Mouse (Mus musculus): ENCODE measurements around the gene F12. TPM values are rescaled to one million over a fixed set of nuclear protein-coding genes. Genes with fewer than 3 reads are reported as not detected.
A peak's percentile ranks its signal among the peaks of the same experiment; 100 is the strongest.

The F12 gene
- 0.10 and 0.65 TPM in 2 replicates for polyA plus RNA-seq (2015; fragmentation: Nextera tagmentation; extraction: Ambion mirVana)

DNA sequence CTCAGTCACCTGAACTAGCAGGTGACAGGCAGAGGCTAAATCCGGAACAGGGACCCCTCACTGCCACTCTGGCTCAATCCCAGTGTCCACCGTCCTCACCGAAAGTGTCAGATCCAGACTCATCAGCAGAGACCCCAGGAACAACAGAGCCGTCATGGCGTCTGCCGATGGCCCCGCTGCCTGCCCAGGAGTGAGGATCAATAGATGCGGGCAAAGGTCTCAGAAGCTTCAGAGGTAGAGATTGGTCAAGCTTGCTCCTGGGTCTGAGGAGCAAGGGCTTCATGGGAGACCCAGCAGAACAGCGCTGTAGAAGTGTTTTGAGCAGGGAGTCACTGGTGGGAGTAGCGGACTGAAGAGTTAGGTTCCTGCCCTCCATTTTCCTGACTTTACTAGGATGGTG lies at the start of gene F12:
TSS of gene F12 (minus strand) at position 181 of the 400 bp plus-strand sequence.
- Histone ChIP-seq H3K36me3 (no peaks in the 10 kb centered on the region), H3K27ac (no peak within 1 kb of the TSS), H3K4me1 (no peaks in the 10 kb centered on the region), H3K27me3 (peaks cover 7% of the 10 kb centered on the region), H3K9ac (no peak within 1 kb of the TSS), H3K4me2 (no peak within 1 kb of the TSS), H3K4me3 (no peak within 1 kb of the TSS), H3K9me3 (no peaks in the 10 kb centered on the region)
- WGBS, result 89% methylated on average over 10 of the region's 10 CpGs
- ATAC-seq (ENCODE audit: borderline replicate concordance, extremely low read depth, low FRiP score, low TSS enrichment), result no peak

DNA sequence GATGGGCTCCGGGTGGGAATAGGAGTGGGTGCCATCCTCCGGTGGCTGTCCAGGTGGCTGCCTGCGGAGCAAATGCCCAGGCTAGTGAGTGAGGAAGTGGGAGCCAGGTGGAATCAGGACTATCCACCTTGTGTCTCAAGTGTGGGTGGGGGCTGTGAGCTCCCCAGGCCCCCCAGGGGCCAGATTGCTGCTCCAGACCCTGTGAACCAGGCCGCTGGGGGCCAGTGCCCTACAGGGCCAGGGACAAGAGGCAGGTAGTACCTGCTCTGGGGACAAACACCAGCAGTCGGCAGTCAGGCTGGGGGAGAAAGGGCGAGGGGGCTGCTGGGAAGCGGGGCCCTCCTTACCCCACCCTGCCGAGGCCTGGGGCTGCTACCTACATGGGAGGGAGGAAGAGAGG lies 49.7 kb upstream of the F12 start:
- 90% methylated on average over 8 of the region's 8 CpGs for WGBS
- H3K36me3 ChIP-seq, result peaks cover 51% of the 10 kb centered on the region
- H3K9me3 ChIP-seq, result no peaks in the 10 kb centered on the region

DNA sequence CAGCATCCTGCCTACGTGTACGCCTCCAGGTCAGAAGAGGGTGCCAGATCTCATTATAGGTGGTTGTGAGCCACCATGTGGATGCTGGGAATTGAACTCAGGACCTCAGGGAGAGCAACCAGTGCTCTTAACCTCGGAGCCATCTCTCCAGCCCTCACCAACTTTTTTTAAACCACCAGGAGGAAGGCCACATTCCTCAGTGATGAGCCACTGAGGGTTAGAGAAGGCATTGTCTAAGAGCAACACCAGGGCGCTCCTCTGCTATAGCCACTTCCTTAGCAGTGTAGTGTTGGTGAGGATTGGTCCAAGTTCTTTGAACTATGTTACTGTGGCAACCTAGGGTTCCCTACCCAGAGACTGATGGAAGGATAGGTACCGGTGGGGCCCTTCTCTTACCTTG lies 49.2 kb upstream of the F12 start:
- no peaks in the 10 kb centered on the region for H3K9me3 ChIP-seq
- H3K4me2 ChIP-seq, result no peak overlapping the region
- no peaks in the 10 kb centered on the region for H3K27me3 ChIP-seq
- no peak overlapping the region for H3K9ac ChIP-seq
- no peak overlapping the region for H3K27ac ChIP-seq
- H3K4me1 ChIP-seq, result peaks cover 24% of the 10 kb centered on the region
- H3K4me3 ChIP-seq, result no peak overlapping the region
- no peak for ATAC-seq (ENCODE audit: borderline replicate concordance, extremely low read depth, low FRiP score, low TSS enrichment)
- peaks cover 46% of the 10 kb centered on the region for H3K36me3 ChIP-seq
- WGBS, result 89% methylated on average over 5 of the region's 5 CpGs

More for the DNA sequence above, 49.7 kb upstream of the F12 start:
- H3K4me1 ChIP-seq, result peaks cover 19% of the 10 kb centered on the region
- H3K27me3 ChIP-seq, result no peaks in the 10 kb centered on the region
- H3K9ac ChIP-seq, result no peak overlapping the region
- no peak overlapping the region for H3K4me2 ChIP-seq
- ATAC-seq (ENCODE audit: borderline replicate concordance, extremely low read depth, low FRiP score, low TSS enrichment), result no peak
- no peak overlapping the region for H3K4me3 ChIP-seq
- H3K27ac ChIP-seq, result no peak overlapping the region

DNA sequence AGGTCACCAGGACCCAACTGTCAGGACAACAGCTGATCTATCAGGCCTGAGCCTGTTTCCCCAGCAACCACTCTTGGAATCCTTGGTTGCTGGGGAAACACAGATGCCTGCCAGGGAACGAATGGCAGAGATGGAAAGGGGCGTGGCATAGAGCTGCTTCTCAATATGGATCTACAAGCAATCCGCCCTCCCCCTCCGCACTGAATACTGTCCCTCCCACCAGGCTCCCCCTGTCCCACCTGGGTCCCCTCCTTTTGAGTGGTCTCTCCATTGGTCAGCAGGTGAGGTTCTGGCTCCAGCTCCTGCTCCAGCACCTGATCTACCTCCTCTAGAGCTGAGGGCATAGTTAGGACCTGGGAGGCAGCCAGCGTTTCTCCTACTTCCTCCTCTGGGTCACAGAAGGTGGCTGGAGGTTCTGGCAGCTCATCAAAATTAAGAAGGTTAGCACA lies 48.1 kb upstream of the F12 start:
- H3K27me3 ChIP-seq, result peaks cover 6% of the 10 kb centered on the region; the same call in 1 of the 2 replicates
- WGBS, result 44% methylated on average over 5 of the region's 5 CpGs

DNA sequence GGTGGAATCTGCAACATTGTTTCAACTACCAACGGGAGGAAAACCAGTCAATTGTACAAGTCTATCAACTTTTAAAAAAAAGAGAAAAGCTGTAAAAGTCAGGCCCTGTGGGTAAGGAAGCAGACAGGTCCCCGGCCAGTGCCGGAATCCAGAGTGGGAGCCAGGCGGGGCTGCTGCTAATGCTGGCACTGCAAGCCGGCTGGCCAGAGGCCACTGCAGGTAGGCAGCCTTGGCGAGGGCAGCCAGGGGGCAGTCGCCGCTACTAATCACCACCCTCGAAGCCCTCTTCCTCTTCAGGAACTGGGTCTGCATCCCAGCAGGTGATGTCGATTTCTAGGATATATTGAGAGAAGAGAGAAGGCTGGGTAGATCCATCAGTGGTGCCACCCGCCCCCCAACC lies 47.4 kb upstream of the F12 start:
- peaks cover 6% of the 10 kb centered on the region; the same call in 1 of the 2 replicates for H3K27me3 ChIP-seq
- no peak for ATAC-seq (ENCODE audit: borderline replicate concordance, extremely low read depth, low FRiP score, low TSS enrichment)
- H3K9ac ChIP-seq, result no peak overlapping the region

More for the DNA sequence above, 48.1 kb upstream of the F12 start:
- Histone ChIP-seq H3K9ac (no peak overlapping the region), H3K4me1 (peaks cover 26% of the 10 kb centered on the region), H3K4me2 (no peak overlapping the region), H3K9me3 (no peaks in the 10 kb centered on the region), H3K27ac (no peak overlapping the region), H3K4me3 (no peak overlapping the region), H3K36me3 (peaks cover 37% of the 10 kb centered on the region)
- no peak for ATAC-seq (ENCODE audit: borderline replicate concordance, extremely low read depth, low FRiP score, low TSS enrichment)

DNA sequence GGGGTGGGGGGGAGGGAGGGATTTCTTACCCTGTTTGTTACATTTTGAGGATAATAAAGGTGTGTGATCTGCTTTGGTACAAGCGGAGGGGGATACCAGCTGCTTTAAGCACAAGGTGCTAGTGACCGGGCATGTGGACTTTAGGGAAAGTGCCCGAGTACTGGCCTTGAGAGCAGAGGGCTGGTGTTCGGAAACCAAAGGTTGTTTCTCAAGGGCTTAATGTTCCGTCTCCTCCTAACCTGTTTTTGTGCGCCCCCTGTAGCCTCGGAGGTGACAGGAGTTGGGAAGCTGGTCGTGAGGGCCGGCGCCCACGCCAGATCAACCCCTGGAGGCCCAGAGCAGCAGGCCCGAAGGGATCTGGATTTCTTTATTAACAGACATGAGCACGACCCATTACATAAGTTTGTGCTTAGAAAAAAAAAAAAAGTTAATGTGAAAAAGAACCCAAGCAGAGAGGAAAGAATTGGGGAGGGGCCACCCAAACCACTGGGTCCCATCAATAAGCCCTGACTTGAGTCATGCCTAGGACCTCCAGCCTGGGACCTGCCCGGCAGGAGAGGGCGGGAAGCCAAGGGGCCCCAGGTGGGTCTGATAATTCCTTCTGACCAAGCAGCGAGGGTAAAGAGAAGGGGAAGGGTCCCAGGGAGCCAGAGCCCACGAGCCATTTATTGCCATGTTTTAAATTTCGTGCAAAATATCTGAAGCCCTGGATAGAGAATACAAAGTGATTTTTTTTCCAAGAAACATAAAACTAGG lies 46.7 kb upstream of the F12 start:
- Histone ChIP-seq H3K4me2 (peak overlapping the region; percentile 100), H3K27ac (0 out of 2 replicates have a peak overlapping the region, but pooled peaks have one; percentile 39), H3K27me3 (peaks cover 6% of the 10 kb centered on the region; the same call in 1 of the 2 replicates), H3K4me1 (peaks cover 26% of the 10 kb centered on the region), H3K36me3 (peaks cover 31% of the 10 kb centered on the region), H3K4me3 (peak overlapping the region; percentile 62), H3K9ac (peak overlapping the region; percentile 59), H3K9me3 (no peaks in the 10 kb centered on the region)
- ATAC-seq (ENCODE audit: borderline replicate concordance, extremely low read depth, low FRiP score, low TSS enrichment), result no peak
- WGBS, result 36% methylated on average over 18 of the region's 18 CpGs

More for the DNA sequence above, 47.4 kb upstream of the F12 start:
- Histone ChIP-seq H3K36me3 (peaks cover 31% of the 10 kb centered on the region), H3K4me3 (no peak overlapping the region), H3K27ac (no peak overlapping the region), H3K4me2 (no peak overlapping the region), H3K9me3 (no peaks in the 10 kb centered on the region), H3K4me1 (peaks cover 26% of the 10 kb centered on the region)
- WGBS, result 66% methylated on average over 11 of the region's 11 CpGs

DNA sequence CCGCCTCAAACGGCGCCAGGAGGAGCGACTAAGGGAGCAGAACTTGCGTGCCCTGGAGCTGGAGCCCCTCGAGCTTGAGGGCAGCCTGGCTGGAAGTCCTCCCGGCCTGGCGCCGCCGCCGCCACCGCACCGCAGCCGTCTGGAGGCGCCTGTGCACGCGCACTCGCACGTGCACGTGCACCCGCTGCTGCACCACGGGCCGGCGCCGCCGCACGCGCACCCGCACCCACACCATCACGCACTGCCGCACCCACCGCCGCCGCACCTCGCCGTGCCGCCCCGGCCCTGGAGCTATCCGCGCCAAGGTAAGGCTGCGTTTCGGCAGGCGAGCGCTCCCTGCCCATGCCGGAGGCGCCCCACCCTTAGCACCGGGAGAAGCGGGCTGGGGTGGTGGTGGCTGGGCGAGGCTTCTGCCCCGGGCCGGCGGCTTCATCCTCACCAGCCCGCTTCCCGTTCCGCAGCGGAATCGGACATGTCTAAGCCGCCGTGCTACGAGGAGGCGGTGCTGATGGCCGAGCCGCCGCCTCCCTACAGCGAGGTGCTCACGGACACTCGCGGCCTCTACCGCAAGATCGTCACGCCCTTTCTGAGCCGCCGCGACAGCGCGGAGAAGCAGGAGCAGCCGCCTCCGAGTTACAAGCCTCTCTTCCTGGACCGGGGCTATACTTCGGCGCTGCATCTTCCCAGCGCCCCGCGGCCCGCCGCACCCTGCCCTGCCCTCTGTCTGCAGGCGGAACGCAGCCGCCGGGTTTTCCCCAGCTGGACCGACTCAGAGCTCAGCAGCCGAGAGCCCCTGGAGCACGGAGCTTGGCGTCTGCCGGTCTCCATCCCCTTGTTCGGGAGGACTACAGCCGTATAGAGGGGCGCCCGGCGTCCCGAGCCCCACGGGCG lies 45.8 kb upstream of the F12 start:
- under 1% methylated on average over 99 of the region's 103 CpGs for WGBS
- ATAC-seq (ENCODE audit: borderline replicate concordance, extremely low read depth, low FRiP score, low TSS enrichment), result peak; percentile 50

DNA sequence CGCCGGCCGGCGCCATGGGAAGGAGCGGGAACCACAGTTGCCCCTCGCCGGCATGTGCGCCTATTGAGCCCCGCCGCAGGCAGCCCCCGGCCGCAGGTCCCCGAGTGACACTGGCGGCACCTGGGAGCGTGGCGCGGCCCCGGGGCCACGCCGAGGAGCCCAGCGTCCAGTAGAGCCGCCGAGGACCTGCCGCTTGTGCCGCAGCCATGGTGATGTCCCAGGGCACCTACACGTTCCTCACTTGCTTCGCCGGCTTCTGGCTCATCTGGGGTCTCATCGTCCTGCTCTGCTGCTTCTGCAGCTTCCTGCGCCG lies 45.2 kb upstream of the F12 start:
- Histone ChIP-seq H3K4me2 (peak overlapping the region; percentile 100), H3K9ac (peak overlapping the region; percentile 59), H3K4me1 (peaks cover 26% of the 10 kb centered on the region), H3K4me3 (peak overlapping the region; percentile 62), H3K27ac (peak overlapping the region; percentile 16), H3K9me3 (no peaks in the 10 kb centered on the region), H3K36me3 (peaks cover 18% of the 10 kb centered on the region), H3K27me3 (peaks cover 9% of the 10 kb centered on the region; the same call in 1 of the 2 replicates)
- 0% methylated on average over 22 of the region's 31 CpGs for WGBS
- peak; percentile 3; the same call in 1 of the 2 replicates for ATAC-seq (ENCODE audit: borderline replicate concordance, extremely low read depth, low FRiP score, low TSS enrichment)

More for the DNA sequence above, 45.8 kb upstream of the F12 start:
- Histone ChIP-seq H3K27me3 (peaks cover 6% of the 10 kb centered on the region; the same call in 1 of the 2 replicates), H3K9me3 (no peaks in the 10 kb centered on the region), H3K4me2 (peak overlapping the region; percentile 100), H3K36me3 (peaks cover 24% of the 10 kb centered on the region), H3K27ac (peak overlapping the region; percentile 39), H3K4me3 (peak overlapping the region; percentile 62), H3K9ac (peak overlapping the region; percentile 59), H3K4me1 (peaks cover 26% of the 10 kb centered on the region)

DNA sequence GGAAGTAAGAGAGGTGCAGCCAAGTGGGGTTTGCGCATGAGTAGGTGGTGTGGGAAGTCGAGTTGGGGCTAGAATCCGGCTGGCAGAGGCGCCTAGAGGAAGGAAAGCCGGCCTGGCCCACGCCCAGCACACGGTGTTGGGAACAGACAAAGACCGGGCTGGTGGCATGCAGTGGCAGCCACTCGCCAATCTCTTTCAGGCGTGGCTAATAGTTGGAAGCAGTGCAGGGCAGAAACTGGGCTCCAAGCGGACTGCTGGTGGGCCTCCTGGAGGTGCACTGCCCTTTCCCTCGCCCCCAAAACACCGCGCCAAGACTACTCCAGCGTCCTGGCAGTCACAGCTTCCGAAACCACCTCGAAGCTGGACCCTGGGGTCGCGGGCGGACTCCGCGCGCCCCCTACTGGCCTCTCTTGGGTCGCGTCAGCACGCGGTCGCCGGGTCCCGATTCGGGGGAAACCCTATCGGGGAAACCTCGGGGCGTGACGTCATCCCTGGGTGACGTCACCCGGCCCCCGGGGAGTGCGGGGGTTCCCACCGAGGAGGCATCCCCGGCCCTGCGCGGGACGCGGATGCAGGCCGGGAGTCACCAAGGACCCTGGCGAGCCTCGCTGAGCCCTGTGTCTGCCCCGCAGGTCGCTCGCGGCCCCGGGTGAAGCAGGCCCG lies 44.7 kb upstream of the F12 start:
- peaks cover 26% of the 10 kb centered on the region for H3K4me1 ChIP-seq
- H3K4me3 ChIP-seq, result peak overlapping the region; percentile 62
- peak overlapping the region; percentile 59 for H3K9ac ChIP-seq
- WGBS, result 1% methylated on average over 52 of the region's 54 CpGs
- H3K4me2 ChIP-seq, result peak overlapping the region; percentile 100
- H3K27me3 ChIP-seq, result peaks cover 9% of the 10 kb centered on the region; the same call in 1 of the 2 replicates
- peak; percentile 62; the same call in 1 of the 2 replicates for ATAC-seq (ENCODE audit: borderline replicate concordance, extremely low read depth, low FRiP score, low TSS enrichment)
- H3K36me3 ChIP-seq, result peaks cover 15% of the 10 kb centered on the region
- H3K9me3 ChIP-seq, result no peaks in the 10 kb centered on the region
- peak overlapping the region; percentile 16; the same call in 1 of the 2 replicates for H3K27ac ChIP-seq

DNA sequence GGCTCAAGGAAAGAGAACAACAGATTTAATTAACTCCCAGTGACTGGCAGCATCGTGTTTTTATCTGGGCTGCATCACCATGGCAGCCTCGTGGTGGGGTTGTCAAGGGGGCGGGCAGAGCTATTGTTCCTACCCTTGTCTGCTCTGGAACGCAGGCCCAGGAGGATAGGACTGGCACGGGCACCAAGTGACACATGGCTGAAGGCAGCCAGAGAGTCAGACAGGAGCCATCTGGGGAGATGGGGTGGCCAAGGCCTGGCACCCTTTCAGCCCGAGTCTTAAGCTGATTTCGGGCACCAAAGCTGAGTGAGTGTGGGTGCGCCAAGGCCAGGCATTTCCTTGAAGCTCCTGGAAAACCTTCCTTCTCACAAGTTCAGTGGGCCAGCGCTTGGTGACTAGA lies 43.8 kb upstream of the F12 start:
- Histone ChIP-seq H3K9ac (no peak overlapping the region), H3K36me3 (peaks cover 6% of the 10 kb centered on the region; the same call in 1 of the 2 replicates), H3K4me3 (no peak overlapping the region), H3K27me3 (peaks cover 10% of the 10 kb centered on the region; the same call in 1 of the 2 replicates), H3K27ac (no peak overlapping the region), H3K4me1 (peaks cover 26% of the 10 kb centered on the region), H3K4me2 (no peak overlapping the region), H3K9me3 (no peaks in the 10 kb centered on the region)
- no peak for ATAC-seq (ENCODE audit: borderline replicate concordance, extremely low read depth, low FRiP score, low TSS enrichment)
- WGBS, result 75% methylated on average over 9 of the region's 9 CpGs

DNA sequence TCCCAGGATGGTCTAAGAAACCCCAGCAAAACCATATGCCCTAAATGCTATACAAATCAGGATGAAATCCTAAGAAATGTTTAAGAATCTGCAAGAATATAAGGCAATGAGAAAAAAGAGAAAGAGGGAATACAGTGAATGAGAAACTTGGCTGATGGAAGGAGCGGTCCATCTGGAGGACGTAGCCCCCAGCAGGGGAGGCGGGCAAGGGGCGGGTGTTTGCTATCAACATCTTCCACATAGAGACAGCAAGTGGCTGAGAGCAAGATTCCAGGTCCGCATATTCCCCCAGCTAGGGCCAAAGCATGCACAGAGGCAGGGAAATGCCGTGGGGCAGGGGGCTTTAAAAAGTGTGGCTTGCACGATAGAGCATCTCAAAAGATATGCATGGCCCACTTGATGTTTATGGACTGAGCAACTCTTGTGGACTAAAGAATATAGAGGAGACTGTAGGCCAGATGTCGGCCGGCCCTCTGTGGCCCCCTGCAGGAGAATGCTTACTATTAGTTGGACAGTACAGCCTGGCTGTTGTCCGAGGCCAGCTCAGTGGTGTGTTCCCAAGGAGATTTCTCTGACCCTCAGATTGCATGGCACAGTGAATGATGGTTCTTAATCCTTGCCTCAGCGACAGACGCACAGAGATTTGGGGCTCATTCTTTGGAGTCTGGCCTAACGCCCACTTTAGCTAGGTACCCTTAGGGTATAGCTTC lies 42.4 kb upstream of the F12 start:
- Histone ChIP-seq H3K27me3 (peaks cover 14% of the 10 kb centered on the region; the same call in 1 of the 2 replicates), H3K4me3 (no peak overlapping the region), H3K36me3 (no peaks in the 10 kb centered on the region; the same call in 1 of the 2 replicates), H3K9ac (no peak overlapping the region), H3K9me3 (no peaks in the 10 kb centered on the region), H3K27ac (no peak overlapping the region), H3K4me2 (no peak overlapping the region), H3K4me1 (peaks cover 39% of the 10 kb centered on the region)
- ATAC-seq (ENCODE audit: borderline replicate concordance, extremely low read depth, low FRiP score, low TSS enrichment), result no peak
- WGBS, result 38% methylated on average over 13 of the region's 13 CpGs

Data from lung, embryonic 15.5 days (tissue).